Mouse (Mus musculus) testis, adult 2 months (tissue): Measurements from ENCODE around the gene Zfp94.

Experiments
- CTCF ChIP-seq: fragments of 200-500 bp; IDR thresholded peaks from 2 replicates; pipeline ENCODE4 v1.5.1; 2012; ENCODE audit warnings: low read depth, mild to moderate bottlenecking, inconsistent platforms, low read length, moderate library complexity; ENCODE audit not compliant: control insufficient read depth, insufficient read depth, insufficient replicate concordance
- POLR2A ChIP-seq: fragments of 200-500 bp; IDR thresholded peaks from 2 replicates; pipeline ENCODE4 v1.6.1; 2012; ENCODE audit warnings: low read depth, mild to moderate bottlenecking, inconsistent platforms, low read length, moderate library complexity; ENCODE audit not compliant: control insufficient read depth

DNA sequence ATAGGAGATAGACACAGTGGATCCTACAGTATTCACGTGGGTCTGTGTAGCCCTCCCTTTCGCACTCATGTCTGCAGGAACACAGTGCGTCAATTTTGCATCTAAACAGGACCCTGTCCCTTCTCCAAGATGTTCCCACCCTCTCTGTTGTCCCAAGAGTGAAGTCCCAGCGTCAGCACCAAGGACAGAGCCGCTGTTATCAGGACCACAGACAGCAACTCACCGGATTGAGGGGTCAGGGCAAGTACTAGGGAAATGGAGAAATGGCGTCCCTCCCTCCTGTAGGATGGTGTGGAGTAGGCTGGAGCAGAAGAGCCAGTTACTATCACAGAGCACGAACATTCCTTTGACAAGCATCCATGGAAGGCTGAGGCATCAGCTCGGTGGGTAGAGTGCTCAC lies 42.8 kb upstream of the Zfp94 start:
- no peak for TF ChIP-seq POLR2A
- TF ChIP-seq CTCF, result 0 out of 2 replicates have a peak, but pooled peaks have one; percentile 5
